Mouse (Mus musculus) liver (tissue): ENCODE measurements around the gene Rad9a.
"Not testable (repeated sequence)": the region's sequence is repeated elsewhere in the genome, so short reads cannot be mapped to it uniquely, and the experiment has no call there.

Source experiments
- DNase-seq: peaks from one replicate; pipeline ENCODE4 v3.0.0-alpha.2; 2020; ENCODE audit warnings: mixed read lengths

The Rad9a gene

GRCm38 (mm10) chr19:4201291-4201909 is at the start of gene Rad9a:
TSS of gene Rad9a (minus strand) at chr19:4201662.
- peak; percentile 95 for DNase-seq

- not testable (repeated sequence) for DNase-seq
These were observed 47.2 kb upstream of the Rad9a start for GRCm38 (mm10) chr19:4248683-4249082.

- no peak for DNase-seq
These were observed 45.5 kb upstream of the Rad9a start for GRCm38 (mm10) chr19:4247010-4247409.

GRCm38 (mm10) chr19:4244775-4245174 is 43.3 kb upstream of the Rad9a start:
- no peak for DNase-seq

DNA sequence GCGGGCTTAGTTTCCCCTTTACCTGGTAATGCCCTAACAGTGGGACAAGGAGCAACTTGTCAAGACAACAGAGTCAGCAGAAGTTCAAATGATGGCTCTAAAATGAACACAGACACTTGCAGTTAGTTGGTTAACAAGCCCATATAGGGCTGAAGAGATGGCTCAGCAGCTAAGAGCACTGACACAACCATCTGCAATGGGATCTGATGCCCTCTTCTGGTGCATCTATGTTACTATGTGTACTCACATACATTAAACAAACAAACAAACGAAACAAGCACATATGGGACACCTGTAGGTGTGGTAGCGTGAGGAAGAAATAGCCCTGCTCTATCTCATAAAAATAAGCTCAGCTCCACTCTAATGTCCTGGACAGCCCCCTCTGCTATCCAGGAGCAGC is 41.0 kb upstream of the Rad9a start:
- no peak for DNase-seq

DNA sequence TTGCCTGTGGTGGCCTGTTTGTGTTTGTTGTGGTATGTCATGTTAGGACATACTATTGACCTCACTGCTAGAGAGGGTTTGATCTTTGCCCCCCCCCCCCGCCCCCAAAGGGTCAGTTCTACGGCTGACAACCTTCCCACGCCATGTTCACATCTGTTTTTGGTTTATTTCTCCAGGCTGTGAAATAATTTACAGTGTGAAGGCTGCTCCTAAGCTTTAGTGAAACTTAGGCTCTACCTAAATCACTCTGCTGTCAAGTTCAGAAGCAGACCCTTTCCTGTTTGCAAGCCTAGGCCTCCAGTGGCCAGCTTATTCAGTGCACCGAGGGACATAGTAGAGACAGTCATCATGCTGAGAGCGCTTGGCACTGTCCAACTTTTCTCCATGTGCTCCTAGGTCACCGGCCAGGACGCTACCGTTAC is 38.8 kb upstream of the Rad9a start:
- no peak for DNase-seq

GRCm38 (mm10) chr19:4234548-4234947 is 33.1 kb upstream of the Rad9a start:
- no peak for DNase-seq

GRCm38 (mm10) chr19:4232651-4233050 is 31.2 kb upstream of the Rad9a start:
- DNase-seq, result no peak

DNA sequence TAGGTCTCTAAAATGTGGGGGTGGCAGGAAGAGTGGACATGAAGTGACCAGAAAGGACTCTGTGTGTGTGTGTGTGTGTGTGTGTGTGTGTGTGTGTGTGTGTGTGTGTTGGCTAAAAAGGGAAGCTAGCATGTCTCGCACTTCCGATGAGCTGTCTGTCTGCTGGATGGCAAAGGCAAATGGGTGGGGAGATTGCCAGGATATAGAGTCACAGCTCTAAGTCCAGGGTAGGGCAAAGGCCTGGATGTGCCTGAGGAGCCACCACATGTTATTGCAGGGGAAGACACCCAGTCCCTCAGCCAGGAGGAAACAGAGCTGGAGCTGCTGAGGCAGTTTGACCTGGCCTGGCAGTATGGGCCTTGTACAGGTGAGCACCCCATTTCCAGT is 30.7 kb upstream of the Rad9a start:
- no peak for DNase-seq

GRCm38 (mm10) chr19:4231253-4232185 is 30.1 kb upstream of the Rad9a start, which contains the start of gene Pold4:
TSS of gene Pold4 (plus strand) at chr19:4231899.
- peak; percentile 96 for DNase-seq

- DNase-seq, result no peak
These were observed 29.0 kb upstream of the Rad9a start for GRCm38 (mm10) chr19:4230415-4230814.

DNA sequence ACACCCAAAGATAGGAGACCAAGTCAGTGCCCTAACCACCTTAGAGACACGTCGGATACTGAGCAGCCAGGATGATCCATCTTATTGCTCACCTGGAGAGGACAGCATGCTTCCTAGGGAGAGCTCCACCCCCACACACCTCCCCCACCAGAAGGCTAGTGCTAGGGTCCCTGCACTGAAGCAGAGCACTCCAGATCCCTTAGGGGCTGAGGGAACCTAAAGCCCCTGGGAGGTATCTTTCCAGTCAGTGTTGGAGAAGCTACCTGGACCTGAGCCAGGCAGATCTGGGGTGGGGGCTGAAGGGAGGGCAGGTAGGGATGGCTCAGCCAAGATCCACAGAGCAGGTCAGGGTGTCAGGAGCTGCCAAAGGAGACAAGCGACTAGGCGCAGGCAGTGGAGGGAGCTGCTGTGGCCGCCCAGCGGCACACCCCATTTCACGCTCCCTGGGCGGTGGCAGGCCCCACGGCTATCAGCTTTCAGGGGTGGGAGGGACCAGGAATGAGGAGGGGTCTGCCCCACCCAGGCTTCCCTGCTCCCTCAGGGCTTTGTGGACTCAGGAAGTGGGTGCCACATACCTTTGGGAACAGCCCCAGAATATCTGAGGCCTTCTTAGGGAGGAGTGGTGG is 28.1 kb upstream of the Rad9a start:
- DNase-seq, result no peak

DNA sequence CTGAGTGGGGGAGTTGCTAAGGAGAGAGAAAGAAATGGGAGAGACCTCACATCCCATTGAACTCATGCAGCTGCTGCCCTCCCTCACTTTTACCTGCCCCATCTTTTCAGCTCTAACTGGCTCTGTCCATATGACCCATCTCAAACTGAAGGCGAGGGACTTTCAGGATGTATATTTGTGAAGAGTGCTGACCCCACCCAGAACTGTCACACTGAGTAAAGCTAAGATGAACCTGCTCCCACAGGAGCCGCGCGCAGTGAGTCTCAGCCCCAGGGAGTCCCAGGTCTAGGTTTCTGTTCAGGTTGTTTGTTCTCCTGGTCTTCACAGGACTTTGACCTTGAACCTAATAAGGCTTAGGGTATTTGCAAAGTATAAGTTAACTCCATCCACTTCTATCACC is 27.4 kb upstream of the Rad9a start:
- no peak for DNase-seq

- DNase-seq, result peak; percentile 67
These were observed 26.6 kb upstream of the Rad9a start for GRCm38 (mm10) chr19:4227894-4228678.

GRCm38 (mm10) chr19:4227446-4227845 is 26.0 kb upstream of the Rad9a start:
- no peak for DNase-seq

DNA sequence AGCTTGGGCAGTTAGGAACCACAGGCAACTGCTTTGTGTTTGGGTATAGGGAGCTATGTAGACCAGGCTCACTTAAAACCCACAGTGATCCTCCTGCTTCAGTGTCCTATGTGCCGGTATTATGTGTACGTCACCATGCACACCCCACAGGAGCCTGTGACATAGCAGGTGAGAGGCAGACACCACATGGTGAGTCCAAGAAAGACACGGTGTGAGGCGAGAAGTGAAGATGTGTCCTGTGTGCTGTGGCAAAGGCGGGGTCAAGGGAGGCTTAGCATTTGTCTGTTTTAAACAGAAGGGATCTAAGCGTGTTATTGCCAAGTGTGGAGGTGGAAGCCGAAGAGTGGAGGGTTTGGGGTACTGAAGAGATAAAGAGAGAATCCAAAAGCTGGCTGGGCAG is 25.3 kb upstream of the Rad9a start:
- no peak for DNase-seq

- no peak for DNase-seq
These were observed 20.7 kb upstream of the Rad9a start for GRCm38 (mm10) chr19:4222165-4222564.

GRCm38 (mm10) chr19:4220957-4221743 is 19.7 kb upstream of the Rad9a start:
- peak; percentile 30 for DNase-seq

DNA sequence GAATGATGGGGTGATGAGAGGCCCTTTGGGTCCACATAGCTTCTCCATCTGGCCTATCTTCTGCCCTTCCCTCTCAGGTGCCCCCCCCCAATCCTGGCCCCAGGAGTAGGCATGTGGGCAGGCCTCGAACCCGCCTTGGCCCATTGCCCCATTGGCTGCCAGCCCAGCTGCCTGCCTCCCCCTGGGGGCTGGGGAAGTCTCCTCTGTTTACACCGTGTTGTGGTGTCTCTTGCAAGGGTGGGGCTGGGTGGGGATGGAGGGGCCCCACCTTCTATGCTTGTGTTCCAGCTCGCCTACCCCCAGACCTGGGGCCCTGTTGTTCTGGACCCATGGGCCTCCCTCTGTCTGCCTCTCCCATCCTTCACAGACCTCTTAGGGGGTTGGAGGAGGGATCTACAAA is 19.0 kb upstream of the Rad9a start:
- no peak for DNase-seq

DNA sequence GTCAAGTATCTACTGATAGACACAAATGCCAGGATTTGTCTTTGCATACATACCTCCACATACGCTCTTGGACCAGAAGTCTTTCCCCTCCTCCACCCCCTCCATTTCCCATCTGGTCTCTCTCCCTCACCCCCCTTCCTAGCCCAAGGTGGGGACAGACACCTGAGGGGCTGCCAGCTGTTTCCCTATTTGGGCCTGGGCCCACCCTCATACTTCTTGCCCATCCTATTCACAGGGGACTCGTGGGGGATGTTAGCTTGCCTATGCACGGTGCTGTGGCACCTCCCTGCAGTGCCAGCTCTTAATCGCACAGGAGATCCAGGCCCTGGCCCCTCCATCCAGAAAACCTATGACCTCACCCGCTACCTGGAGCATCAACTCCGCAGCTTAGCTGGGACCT is 18.5 kb upstream of the Rad9a start:
- no peak for DNase-seq

GRCm38 (mm10) chr19:4218784-4219183 is 17.3 kb upstream of the Rad9a start:
- no peak for DNase-seq

- no peak for DNase-seq
These were observed 16.8 kb upstream of the Rad9a start for GRCm38 (mm10) chr19:4218293-4218692.
